Mouse (Mus musculus): ENCODE results near the gene Hao1.

Gene Hao1

DNA sequence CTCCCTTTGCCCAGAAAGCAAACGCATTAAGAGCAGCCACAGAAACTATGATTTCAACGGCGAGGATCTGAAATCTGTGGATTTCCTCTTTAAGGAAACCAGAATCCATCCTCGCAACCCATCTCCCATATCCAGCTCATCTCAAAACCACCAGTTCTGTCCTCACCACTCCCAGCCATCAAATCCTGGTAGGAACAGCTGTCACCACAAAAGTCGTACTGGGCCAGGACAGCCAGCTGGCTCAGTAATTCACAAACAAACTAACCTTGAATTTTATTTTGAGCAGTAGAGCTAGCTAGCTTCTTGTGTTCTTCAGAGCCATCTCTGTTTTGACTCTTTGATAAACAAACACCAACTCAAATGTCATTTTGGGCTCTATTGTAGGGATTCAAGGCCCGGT, 73.0 kb downstream of the Hao1 start:
- in situ Hi-C loops (cut with MboI, MseI), result loop anchor here in 1 of 2 experiments (5.0 kb wide), 2 partner anchors 689 to 934 kb away; no protein-coding TSS in a partner anchor

DNA sequence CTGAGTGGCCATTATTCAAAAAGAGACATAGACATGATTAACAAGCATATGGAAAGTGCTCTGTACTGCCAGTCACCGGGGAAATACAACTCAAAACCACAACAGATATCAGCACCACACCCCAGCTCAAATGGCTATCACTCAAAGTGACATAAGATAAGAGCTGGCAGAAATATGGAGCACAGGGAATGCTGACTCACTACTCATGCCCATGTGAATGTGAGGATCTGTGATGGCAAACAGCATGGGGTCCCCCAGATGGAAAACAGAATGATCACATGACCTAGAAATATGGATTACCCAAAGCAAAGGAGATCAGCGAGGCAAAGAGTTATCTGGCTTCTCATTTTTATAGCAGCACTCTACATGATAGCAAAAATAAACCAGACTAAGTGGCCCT, 89.0 kb downstream of the Hao1 start:
- in situ Hi-C loops (cut with MboI, MseI), result loop anchor here in 1 of 2 experiments (25.0 kb wide), 1 partner anchor 678 kb away; no protein-coding TSS in a partner anchor

DNA sequence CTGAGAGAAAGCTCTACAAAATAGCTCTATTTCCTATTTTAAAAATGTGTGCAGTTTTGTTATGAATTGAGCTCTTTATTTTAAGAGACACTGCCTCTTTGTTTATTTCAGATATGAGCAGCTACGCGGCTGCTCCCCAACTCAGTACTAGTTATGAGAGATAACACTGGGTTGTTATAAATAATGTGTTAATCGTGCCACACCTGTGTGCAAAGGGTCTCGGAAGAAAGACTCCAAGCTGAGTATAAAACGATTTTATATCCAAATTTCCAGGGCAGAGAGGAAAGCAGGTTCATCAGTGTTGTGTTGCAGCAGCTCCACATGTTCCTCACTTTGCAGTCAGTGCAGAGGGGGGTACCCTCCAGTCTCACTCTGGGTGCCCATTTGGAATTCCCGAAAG, 91.8 kb downstream of the Hao1 start:
- in situ Hi-C loops (cut with MboI, MseI), result loop anchor here in 1 of 2 experiments (25.0 kb wide), 1 partner anchor 675 kb away; no protein-coding TSS in a partner anchor

DNA sequence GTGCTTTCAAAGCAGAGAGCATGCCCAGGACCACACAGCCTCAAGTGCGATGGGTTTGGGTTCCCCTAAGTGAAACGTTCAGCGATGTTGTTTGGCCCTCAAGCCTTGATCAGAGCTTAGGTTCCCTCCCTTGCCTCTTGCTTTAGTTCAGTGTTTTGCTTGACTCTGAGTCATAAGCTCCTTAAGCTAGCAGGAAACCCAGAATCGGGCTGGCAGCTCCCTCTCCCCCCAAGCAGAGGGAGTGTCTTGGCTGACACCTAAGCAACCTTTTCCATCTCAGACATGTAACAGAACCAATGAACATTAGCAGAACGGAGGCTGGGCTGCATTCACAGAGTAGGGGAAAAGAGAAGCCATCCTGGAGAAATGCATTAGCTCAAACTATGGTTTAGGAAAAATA, 93.3 kb downstream of the Hao1 start:
- in situ Hi-C loops (cut with MboI, MseI), result loop anchor here in 1 of 2 experiments (25.0 kb wide), 1 partner anchor 674 kb away; no protein-coding TSS in a partner anchor

DNA sequence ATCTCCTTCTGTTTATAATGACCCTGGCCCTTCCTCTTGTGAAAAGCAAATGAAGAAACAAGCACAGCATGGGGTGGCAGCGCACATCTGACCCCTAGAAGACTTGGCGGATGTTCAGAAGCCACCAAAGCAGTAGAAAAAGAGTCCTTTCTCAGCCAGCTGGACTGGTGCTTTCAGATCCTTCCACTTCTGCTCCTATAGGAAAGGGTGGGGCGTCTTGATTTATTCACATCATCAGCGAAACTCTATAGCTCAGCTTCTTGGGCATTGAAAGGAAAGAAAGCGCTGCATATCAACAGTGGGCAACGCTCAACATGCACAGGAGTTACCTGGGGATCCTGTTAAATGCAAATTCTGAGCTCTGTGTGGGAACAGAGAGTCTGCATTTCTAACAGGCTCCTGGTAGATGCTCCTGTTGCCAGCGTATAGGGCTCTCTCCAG, 98.1 kb downstream of the Hao1 start:
- in situ Hi-C loops (cut with MboI, MseI), result loop anchor here in 1 of 2 experiments (25.0 kb wide), 1 partner anchor 669 kb away; no protein-coding TSS in a partner anchor

DNA sequence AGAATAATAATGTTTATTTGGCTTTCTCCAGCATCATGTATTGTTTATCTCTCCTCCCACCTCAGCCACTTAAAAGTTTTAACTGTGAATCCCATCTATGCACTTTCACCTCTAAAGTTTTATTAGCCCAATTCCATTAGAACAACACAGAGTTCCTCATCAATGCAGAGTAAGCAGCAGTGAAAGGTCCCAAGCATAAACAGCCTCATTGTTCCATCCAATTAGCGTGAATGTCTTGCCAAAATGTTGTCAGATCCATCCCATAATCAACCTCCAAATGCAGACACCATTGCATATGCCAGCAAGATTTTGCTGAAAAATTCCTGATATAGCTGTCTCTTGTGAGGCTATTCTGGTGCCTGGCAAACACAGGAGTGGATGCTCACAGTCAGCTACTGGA, 101.4 kb downstream of the Hao1 start:
- in situ Hi-C loops (cut with MboI, MseI), result loop anchor here in 1 of 2 experiments (25.0 kb wide), 1 partner anchor 665 kb away; no protein-coding TSS in a partner anchor

DNA sequence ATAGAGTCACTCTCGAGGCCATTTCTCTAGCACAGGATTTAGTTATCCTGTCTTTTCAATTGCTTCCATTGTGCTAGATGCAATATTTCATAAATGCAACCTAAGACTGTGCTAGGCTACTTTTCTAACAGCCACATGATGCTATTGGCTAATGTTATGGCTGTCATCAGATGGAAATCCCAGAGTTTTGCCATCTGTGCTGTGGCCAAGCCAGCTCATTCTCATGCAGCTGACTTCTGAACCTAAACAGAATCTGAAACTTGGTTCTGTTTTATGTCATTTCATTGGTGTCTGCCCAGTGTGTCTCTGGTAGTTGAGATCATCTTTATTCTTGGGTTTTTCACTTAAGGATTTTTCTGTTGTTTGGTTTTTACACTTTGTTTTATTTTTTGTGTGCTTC, 103.2 kb downstream of the Hao1 start:
- in situ Hi-C loops (cut with MboI, MseI), result loop anchor here in 1 of 2 experiments (25.0 kb wide), 1 partner anchor 664 kb away; no protein-coding TSS in a partner anchor

Measured in T-helper 17 cell (primary cell).